Mouse (Mus musculus) mammary gland, adult 2 months (tissue): Measurements from ENCODE around the gene Trak1. TPM values are rescaled to one million over a fixed set of nuclear protein-coding genes. Genes with fewer than 3 reads are reported as not detected.

Source experiments
- polyA plus RNA-seq: library from polyadenylated mRNA; depleted of rRNA; stranded (reverse); fragments of >200 nt; gene quantifications from 2 replicates; pipeline ENCODE4 v1.2.3, GENCODE M21; 2012; ENCODE audit warnings: low replicate concordance; rRNA removed

Gene Trak1
- polyA plus RNA-seq = 94.5 and 119 TPM in 2 replicates

GRCm38 (mm10) chr9:121297171-121298064 lies at the start of gene Trak1:
Gene Trak1, plus strand, starts transcription at chr9:121297502.

GRCm38 (mm10) chr9:121277118-121278060 lies 19.9 kb upstream of the Trak1 start, which contains the start of gene Ulk4:
Gene Ulk4, minus strand, starts transcription at chr9:121277197.

GRCm38 (mm10) chr9:121495529-121495928 lies 198.2 kb downstream of the Trak1 start, which contains the start of gene Cck:
Gene Cck, minus strand, starts transcription at chr9:121495694.

Other genes starting within 250 kb of the Trak1 start
- gene Ulk4, start 20.3 kb upstream of the Trak1 start, polyA plus RNA-seq = 2.2 TPM in 2 replicates
- gene Cck, start 198.2 kb downstream of the Trak1 start, polyA plus RNA-seq = 10.4 and 16.9 TPM in 2 replicates